Mouse (Mus musculus): ENCODE data around the gene Ptgdr2. TPM values are rescaled to one million over a fixed set of nuclear protein-coding genes. Genes with fewer than 3 reads are reported as not detected.

Gene Ptgdr2
- total RNA-seq (2022) = under 1 TPM in 2 of 4 experiments, not detected in 2; 0.17 to 0.19 TPM

GRCm38 (mm10) chr19:10937110-10937563, at the start of gene Ptgdr2:
Ptgdr2 (plus strand) TSS chr19:10937160.
- DNase-seq (ENCODE audit: low spot score in 2 of 2) = no peak

DNA sequence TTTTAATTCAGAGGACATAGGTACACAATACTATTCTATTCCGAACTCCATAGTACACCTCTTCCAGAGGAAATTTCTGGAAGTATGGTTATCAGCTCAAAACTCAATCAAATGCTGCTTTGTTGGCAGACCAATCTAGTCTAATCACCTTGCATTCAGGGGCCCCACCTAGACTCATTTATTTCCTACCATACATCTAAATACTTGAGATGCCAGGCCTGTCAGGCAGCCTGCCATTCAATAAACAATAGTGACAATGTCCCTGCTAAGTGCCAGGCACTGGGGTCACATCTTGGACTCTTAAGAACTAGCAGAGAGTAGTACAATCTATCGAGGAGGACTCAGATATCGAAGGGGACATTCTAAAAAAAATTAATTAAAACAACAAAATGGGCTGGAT, 44.8 kb upstream of the Ptgdr2 start:
- no peak for DNase-seq (ENCODE audit: low spot score in 2 of 2)

- DNase-seq (ENCODE audit: low spot score in 2 of 2) = peak; percentile 97 to 98
These were observed 41.9 kb upstream of the Ptgdr2 start, which contains the start of gene Prpf19 for GRCm38 (mm10) chr19:10895016-10895528. Prpf19 (plus strand) TSS chr19:10895231.

DNA sequence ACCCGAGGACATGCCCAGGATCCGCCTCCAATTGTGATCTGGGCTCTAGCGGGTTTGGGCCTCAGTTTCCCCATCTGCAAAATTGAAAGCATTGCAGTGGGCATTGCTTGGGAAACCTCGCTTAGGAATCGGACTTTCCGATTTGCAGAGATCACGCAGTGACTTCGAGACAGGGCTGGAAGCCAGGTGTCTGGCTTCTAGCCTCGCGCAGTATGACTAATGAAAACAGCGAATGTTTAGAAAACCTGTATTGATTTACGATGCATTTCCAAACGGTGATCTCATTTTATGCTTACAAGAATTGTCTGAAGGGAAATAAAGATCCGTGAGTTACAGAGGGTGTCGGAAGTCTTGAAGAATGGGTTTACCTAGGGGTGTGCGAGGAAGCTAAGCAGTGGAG, 41.3 kb upstream of the Ptgdr2 start:
- no peak for DNase-seq (ENCODE audit: low spot score in 2 of 2)

- no peak for DNase-seq (ENCODE audit: low spot score in 2 of 2)
These were observed 40.1 kb upstream of the Ptgdr2 start for GRCm38 (mm10) chr19:10896849-10897248.

DNA sequence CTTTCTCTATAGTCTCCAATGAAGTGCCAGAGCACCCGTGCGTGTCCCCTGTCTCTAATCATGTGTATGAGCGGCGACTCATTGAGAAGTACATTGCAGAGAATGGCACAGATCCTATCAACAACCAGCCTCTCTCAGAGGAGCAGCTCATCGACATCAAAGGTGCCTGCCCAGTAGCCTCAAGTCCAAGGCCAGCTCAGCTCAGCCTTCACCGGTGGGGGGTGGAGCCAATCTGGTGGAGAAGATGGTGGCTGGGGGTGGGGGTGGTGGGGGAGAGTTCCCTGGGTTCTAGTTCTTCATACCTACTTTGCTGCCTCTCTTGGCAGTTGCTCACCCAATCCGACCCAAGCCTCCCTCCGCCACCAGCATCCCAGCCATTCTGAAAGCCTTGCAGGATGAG, 39.5 kb upstream of the Ptgdr2 start:
- no peak for DNase-seq (ENCODE audit: low spot score in 2 of 2)

GRCm38 (mm10) chr19:10900315-10900714, 36.6 kb upstream of the Ptgdr2 start:
- no peak for DNase-seq (ENCODE audit: low spot score in 2 of 2)

DNA sequence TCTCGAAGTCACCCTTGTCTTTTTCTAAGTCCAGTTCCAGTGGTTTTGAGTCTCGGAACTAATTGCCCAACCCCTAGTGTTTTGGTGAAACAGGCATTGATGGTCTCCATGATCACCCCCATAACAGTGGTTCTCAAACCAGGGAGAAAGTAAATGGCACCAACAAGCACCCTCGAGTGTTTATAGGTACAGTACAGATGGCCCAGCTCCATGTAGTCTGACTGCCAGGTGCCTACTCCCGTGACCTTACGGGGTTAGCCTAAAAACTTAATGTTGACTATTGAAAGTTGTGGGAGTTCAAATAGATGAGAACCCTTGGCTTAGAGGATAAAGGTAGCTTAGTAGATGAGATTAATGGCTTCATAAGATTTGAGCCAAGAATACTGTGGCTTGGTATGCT, 35.9 kb upstream of the Ptgdr2 start:
- no peak for DNase-seq (ENCODE audit: low spot score in 2 of 2)

DNA sequence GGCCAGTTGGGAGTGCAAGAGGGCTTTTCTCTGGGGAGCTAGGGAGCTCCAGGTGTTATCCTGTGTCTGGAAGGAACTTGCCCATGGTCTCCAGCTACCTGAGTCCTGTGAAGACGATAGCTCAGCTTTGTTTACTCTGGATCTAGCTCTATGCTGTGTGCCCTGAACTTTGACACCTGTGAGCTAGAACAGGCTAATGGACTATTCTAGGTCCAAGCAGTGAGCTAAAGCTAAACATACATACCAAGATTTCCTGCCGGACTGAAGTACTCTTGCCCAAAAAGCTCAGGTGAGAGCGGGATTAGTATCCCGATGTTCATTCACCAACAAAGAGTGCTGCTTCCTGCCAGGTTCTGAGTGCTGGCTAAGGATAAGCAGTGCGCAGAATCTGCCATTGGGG, 32.4 kb upstream of the Ptgdr2 start:
- no peak for DNase-seq (ENCODE audit: low spot score in 2 of 2)

GRCm38 (mm10) chr19:10904927-10905727, 31.8 kb upstream of the Ptgdr2 start:
- peak in 1 of 2 experiments; percentile 79 for DNase-seq (ENCODE audit: low spot score in 2 of 2)

GRCm38 (mm10) chr19:10905728-10906000, 31.3 kb upstream of the Ptgdr2 start:
- no peak for DNase-seq (ENCODE audit: low spot score in 2 of 2)

DNA sequence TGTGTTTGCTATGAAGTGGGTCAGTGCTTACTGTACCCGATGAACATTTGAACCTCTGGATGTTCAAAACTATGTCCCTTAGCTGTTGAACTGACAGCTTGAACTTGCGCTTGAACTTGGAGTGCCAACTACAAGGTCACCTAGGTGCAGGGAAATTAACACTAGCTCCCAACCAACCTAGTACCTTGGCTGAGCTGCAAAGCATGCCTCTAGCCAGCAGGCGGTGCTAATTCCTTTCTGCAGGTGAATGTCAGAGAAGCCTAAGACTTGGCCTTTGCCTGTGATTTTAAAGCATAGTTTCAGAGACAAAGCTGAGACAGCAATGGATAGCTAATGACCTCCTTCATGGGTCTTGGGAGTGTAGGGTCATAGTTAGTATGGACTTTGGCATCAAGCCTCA, 29.1 kb upstream of the Ptgdr2 start:
- peak in 1 of 2 experiments; percentile 37 for DNase-seq (ENCODE audit: low spot score in 2 of 2)

DNA sequence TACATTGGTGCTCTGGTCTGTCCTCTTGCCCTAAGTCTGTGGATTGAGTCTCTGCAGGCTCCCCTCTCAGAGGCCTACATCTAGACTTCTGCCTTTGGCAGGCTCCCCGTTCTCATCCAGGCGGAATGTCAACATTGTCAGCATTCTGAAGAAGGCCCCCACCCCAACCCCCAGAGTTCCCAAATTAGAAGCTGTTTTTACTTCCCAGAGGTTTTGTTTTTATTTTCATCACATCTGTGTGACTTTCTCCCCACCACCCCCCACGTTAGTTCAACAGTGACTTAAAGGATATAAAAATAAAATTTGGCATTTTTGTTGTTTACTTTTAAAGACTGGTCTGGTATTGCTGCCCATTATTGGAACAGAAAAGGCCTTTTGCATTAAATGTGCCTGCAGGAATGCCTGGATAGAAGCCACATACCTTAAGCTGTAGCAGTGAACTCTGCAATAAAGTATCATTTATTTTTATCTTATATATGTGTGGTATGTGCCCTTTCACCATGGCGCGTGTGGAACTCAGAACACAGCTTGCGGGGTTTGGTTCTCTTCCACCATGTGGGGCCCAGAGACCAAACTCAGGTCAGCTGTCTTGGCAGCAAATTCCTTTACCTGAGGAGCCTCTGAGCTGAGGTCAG, 27.8 kb upstream of the Ptgdr2 start:
- DNase-seq (ENCODE audit: low spot score in 2 of 2) = no peak

- no peak for DNase-seq (ENCODE audit: low spot score in 2 of 2)
These were observed 22.7 kb upstream of the Ptgdr2 start for GRCm38 (mm10) chr19:10914291-10914690.

DNA sequence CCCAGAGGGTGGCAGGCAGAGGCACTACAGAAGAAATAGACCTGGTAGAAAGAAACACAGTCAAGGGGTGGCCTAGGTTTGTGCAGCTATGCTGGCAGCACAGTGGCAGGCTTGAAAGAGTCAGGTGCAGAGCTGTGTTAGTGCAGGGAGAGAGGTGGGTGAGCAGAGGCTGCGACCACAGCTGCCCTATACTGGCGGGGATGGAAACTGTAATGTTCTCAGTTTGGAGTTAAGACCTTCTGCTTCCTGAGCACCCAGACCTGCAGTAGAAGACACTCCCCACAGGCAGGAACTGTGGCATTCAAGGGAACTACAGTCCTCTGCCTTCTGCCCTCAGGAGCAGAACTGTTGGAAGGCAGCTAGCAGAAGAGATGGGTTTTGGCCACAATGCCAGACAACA, 22.1 kb upstream of the Ptgdr2 start:
- no peak for DNase-seq (ENCODE audit: low spot score in 2 of 2)

DNA sequence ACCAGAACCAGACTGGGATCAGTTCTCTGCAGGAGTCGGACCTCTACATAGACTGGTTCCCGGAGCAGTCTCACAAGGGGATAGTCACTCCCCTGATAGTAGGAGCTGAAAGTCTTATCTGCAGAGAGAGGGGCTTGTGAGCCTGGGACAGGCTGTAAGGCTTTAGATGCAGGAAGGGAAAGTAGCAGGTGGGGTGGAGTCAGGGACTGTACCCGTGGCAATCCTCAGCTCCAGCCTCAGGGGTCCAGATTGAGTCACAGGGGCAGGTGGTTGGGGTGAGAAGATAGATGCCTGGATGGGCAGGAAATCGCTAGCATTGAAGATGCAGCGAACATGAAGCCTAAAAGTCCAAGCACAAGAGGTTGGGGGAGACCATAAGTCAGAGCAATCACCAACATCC, 20.5 kb upstream of the Ptgdr2 start:
- DNase-seq (ENCODE audit: low spot score in 2 of 2) = no peak

GRCm38 (mm10) chr19:10918321-10918991, 18.5 kb upstream of the Ptgdr2 start:
- no peak for DNase-seq (ENCODE audit: low spot score in 2 of 2)

GRCm38 (mm10) chr19:10920532-10920931, 16.4 kb upstream of the Ptgdr2 start, which contains the start of gene Zp1:
Zp1 (minus strand) TSS chr19:10920632.
- no peak for DNase-seq (ENCODE audit: low spot score in 2 of 2)

GRCm38 (mm10) chr19:10921058-10921457, 15.9 kb upstream of the Ptgdr2 start:
- DNase-seq (ENCODE audit: low spot score in 2 of 2) = no peak

- DNase-seq (ENCODE audit: low spot score in 2 of 2) = no peak
These were observed 12.7 kb upstream of the Ptgdr2 start for GRCm38 (mm10) chr19:10924220-10924619.

- no peak for DNase-seq (ENCODE audit: low spot score in 2 of 2)
These were observed 10.8 kb upstream of the Ptgdr2 start for GRCm38 (mm10) chr19:10926123-10926621.

DNA sequence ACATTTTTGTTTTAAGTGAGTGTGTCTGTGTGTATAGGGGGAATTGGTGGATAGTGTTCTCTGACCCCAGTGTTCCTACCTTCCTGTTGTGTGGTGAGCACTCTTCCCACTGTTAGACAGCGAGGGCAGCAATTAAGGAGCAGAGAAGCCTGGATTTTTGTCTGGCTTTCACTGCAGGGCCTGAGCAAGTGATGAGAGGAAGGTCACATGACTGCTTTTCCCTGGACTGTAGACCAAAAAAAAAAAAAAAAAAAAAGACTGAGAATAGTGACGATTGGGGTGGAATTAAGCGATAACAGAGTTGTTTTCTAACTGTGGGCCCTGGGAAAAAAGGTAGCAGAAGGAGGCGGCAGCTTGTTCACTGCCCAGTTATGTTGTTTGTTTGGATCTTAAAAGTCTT, 10.3 kb upstream of the Ptgdr2 start:
- DNase-seq (ENCODE audit: low spot score in 2 of 2) = no peak

Measured in left cerebral cortex, adult 8-10 months (tissue).